Mouse (Mus musculus): Measurements from ENCODE around the gene Ankrd60. TPM values are rescaled to one million over a fixed set of nuclear protein-coding genes. Genes with fewer than 3 reads are reported as not detected.
A peak's percentile ranks its signal among the peaks of the same experiment; 100 is the strongest.

Gene Ankrd60
- polyA plus RNA-seq (2017; shearing (Covaris generic)), result under 1 TPM in 1 of 2 experiments, not detected in 1; 0.86 TPM

GRCm38 (mm10) chr2:173577669-173578557 lies at the start of gene Ankrd60:
Gene Ankrd60, minus strand, starts transcription at chr2:173578365.
- ATAC-seq, result peak; percentile 83

- ATAC-seq, result no peak
Measured at GRCm38 (mm10) chr2:173625786-173626185, 47.6 kb upstream of the Ankrd60 start.

- ATAC-seq, result no peak
Measured at GRCm38 (mm10) chr2:173624667-173625066, 46.5 kb upstream of the Ankrd60 start.

GRCm38 (mm10) chr2:173622173-173622601 lies 44.0 kb upstream of the Ankrd60 start:
- ATAC-seq, result no peak

DNA sequence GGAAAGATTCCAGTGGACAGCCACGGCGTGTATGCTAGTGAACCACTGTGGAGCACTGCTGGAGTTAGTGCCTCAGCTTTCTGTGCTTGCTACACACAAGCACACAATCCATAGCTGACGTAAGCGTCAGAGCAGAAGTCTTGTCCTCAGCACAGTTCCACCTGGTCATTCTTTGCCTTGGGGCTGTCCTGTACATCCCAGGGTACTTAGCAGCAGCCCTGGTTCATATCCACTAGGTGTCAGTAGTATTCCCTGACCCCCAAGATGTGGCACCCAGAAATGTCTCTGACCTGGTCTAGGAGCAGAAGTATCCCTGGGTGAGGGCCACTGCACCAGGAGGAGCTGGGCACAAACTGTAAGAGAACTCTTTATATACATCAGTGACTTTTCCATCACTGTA lies 42.5 kb upstream of the Ankrd60 start:
- ATAC-seq, result no peak

DNA sequence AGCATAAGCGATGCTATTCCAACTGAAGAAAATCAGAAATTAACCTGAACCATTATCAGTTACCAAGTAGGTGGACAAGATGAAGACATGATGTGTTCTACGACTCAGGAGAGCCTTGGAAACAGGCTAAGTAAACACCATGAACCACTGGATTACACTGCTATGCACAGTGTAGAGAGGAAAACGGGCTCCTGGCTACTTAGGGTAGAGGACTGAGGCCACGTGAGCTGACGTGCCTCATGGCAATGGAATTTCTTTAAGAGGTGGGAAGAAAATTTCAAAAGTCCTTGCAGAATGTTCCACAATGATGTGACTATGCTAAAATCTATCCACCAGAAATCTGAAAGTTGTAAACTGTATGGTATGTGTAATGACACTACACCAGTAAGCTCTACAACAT lies 41.0 kb upstream of the Ankrd60 start:
- ATAC-seq, result no peak

DNA sequence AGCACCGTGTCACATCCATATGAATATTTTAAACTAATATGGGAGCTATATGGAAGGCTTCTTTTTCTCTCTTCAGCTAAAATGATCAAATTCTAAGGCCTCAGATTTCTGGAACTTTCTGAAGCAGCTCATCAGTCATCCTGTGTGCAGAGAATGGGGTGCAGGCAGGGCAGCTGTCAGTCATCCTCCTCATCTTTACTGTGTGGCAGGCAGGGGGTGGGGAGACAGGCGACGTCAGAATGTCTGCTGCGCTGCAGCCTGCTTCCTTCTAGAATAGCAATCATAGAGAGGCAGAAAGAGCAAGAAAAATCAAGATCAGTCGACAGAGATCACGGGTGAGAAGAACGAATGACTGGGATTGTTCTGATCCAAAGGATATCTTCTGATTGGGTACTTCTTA lies 38.0 kb upstream of the Ankrd60 start:
- no peak for ATAC-seq

- ATAC-seq, result no peak
Measured at GRCm38 (mm10) chr2:173615378-173616081, 37.4 kb upstream of the Ankrd60 start.

DNA sequence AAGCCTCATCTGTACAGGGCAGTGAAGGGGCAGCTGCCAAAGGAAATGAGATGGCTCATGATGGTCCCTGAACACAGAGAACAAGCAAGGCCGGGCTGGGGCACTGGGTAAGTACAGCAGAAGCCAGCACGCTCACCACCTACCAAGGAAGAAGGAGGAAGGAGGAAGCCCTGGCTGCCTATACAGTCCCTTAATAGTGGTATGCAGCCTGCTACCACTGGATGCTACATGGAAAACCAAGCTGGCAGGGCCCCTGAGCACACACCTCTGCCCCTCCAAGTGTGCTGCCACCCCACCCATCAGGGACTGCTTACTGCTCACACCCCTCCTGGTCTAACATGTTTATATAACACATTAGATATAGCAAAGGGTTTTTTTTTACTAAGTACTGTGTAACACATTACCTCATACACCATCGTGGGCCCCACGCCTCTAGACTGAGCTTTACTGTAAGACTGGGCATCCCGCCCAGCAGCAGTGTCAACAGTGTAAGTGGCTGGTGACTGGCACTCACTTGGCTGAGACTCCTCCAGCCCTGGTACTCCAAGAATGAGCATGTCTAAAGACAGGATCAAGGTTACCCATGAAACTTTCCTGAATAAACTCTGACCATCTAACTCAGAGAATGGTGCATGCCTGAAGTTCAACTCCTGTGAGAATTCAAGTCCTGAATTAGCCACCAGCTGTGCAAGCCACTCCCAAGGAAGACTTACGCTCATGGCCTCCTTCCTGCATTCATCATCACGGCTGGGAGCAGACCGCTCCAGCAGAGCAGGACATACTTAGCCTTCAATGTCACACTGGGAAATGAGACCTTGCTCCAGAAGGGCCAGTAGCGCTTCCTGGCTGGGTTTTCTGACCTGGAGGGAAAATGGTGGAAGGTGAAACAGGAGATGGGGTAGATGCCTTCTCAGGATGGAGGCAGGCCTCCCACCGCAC lies 30.1 kb upstream of the Ankrd60 start:
- ATAC-seq, result no peak

DNA sequence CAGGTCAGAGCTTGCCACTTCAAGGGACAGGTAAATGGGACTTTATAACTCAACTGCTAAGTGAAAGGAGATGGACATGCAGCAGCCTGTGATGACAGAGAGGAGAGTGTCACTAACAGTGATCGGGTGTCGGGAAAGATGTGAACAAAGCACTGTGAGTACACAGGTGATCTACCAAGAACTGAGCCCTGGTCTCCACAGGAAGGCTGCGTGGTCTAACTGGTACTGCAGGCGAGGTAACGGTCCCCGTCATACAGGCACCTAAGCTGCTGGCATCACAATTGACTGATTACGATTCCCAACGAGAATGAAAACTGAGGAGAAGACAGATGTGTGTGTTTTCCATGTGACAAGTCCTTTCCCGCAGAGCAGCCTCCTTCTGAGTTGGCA lies 28.2 kb upstream of the Ankrd60 start:
- ATAC-seq, result no peak

DNA sequence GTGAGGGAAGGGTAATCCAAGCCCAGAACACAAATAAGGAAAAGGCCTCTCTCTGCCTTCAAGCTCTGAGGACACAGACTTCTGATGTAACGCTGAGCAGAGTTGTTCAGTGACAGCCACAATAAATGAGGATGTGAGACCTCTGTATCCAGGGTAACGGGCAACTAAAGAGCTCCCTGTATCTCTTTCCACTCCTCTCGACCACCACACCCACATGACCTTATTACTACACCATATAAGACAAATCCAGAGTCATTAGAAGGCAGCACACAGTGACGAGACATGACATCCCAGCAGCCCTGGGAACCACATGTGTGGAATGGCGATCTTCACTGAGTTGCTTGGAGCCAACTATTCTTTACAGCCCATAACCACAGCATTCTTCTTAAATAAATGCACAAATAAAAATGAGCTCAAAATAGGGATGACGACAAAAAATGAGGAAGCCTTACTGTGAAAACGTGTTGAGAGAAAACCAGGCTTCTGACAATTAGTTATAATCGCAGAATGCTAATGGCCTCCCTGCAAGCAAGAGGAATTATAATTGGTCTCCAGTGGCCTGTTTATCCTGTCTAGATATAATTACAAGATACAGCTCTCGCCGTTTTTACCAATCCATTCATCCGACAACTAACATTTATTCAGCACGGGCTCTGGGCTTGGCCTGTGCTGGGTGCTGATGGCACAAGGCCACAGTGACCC lies 27.7 kb upstream of the Ankrd60 start:
- ATAC-seq, result no peak

GRCm38 (mm10) chr2:173601861-173602260 lies 23.7 kb upstream of the Ankrd60 start:
- ATAC-seq, result no peak

- peak; percentile 83 for ATAC-seq
Measured at GRCm38 (mm10) chr2:173595374-173595781, 17.2 kb upstream of the Ankrd60 start.

GRCm38 (mm10) chr2:173594313-173595063 lies 16.3 kb upstream of the Ankrd60 start:
- no peak for ATAC-seq

- no peak for ATAC-seq
Measured at GRCm38 (mm10) chr2:173593841-173594240, 15.7 kb upstream of the Ankrd60 start.

DNA sequence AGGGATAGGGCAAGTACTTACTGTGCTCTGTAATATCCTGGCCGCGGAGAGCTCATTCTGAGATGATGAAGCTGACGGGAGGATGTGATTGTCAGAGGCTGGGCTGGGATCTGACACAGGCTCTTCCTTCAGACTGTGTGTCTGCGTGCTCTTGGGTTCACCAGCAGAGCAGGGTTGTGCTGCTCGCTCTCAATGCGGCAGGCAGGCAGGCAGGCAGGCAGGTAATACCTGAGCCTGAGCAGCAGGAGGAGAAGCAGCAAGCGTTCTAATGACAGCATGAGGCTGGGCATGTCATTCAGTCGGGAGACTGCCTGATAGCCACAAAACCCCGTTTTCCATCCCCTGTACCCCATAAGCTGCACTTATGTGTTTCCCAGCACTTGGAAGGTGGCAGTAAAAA lies 14.6 kb upstream of the Ankrd60 start:
- ATAC-seq, result no peak

DNA sequence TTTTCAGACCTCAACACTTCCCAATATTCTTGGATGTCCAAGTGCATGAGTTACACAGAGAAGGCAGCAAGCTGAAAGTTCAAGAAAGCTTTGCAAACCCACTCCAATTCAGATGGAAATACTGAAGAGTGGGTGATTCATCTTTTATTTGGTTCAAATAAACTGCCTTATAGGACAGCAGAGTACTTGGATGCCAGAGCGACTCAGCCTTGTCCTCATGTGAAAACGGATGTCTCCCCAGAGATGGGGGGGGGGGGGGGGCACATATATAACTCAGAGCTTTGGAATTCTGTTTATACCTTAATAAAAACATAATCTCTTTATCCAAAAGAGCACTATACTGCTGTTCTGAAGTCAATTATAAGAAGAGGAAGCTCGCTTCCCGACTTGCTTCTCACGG lies 9.2 kb upstream of the Ankrd60 start:
- no peak for ATAC-seq

- peak; percentile 69 for ATAC-seq
Measured at GRCm38 (mm10) chr2:173586118-173586968, 8.2 kb upstream of the Ankrd60 start.

DNA sequence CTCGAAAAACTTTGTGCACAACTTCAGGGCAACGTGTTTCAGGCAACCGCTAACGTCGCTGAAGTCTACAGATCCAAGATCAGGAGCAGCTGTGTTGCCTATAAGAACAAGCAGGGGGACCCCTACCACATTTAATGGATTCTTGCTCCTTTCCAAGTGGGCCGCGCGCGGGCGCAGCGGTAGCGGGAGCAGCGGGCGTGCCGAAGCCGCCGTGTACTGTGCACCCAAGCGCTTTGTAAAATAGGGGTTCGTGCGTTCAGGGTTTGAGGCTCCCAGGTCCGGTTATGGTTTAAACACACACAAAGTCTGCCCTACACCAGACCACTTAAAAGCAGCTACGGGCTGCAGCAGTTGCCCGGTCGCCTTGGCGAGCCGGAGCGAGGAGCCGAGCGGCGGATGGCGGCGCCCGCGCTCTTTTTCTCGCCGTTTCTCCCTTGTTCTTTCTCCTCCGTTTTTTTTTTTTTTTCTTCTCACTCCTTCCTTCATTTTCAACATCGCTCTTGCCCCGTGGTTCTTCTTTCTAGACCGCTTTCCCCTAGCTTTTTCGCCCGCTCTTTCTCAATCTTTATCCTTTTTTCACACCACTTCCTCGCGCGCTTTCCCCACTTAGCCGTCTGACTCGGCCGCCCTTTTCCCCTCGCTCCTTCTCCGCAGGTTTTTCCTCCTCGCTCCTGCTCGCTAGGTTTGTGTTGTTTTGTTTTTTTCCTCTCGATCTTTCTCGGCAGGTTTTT lies 7.4 kb upstream of the Ankrd60 start:
- ATAC-seq, result peak; percentile 22

DNA sequence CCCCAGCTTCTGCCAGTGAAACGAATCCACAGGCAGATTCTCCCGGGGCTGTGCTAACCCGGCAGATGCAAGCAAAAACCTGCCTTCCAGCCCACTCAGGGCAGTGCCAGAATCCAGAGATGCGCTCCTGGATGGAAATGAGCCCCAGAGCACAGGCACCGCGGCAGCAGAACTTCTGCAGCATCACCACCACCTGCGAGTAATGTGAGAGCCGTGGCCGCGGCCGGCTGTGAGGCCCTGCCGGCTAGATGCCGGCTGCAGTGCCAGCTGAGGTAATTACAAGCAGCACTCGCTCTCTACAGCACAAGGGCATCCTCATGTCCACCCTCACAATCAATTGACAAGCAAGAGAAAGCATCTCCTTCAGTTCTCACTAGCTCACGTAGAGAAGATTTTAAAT lies 6.2 kb upstream of the Ankrd60 start:
- ATAC-seq, result no peak
